Mouse (Mus musculus): ENCODE data around the gene Smtnl2. TPM values are rescaled to one million over a fixed set of nuclear protein-coding genes. Genes with fewer than 3 reads are reported as not detected.
A peak's percentile ranks its signal among the peaks of the same experiment; 100 is the strongest.

The Smtnl2 gene
- polyA plus RNA-seq, 1 experiment from 2014 or later: 8.0 TPM

GRCm38 (mm10) chr11:72395652-72396051 lies 15.9 kb downstream of the Smtnl2 start:
- Histone ChIP-seq H3K9me3 (replicated peaks; ENCODE audit: control insufficient read depth, low read length) (no peaks in the 10 kb centered on the region), H3K4me1 (ENCODE audit: control insufficient read depth, insufficient read depth, low read length) (no peaks in the 10 kb centered on the region), H3K9ac (replicated peaks; ENCODE audit: low read length) (no peak overlapping the region; the same call in 1 of the 2 replicates), H3K36me3 (replicated peaks; ENCODE audit: control insufficient read depth, insufficient read depth, low read depth, low read length) (no peaks in the 10 kb centered on the region), H3K4me3 (ENCODE audit: low read depth, low read length) (no peak overlapping the region), H3K4me2 (ENCODE audit: low read depth, low read length) (no peak overlapping the region), H3K27me3 (ENCODE audit: control insufficient read depth, insufficient read depth, low read length) (no peaks in the 10 kb centered on the region), H3K27ac (replicated peaks; ENCODE audit: low read depth, low read length) (no peak overlapping the region)
- ATAC-seq (replicated peaks; ENCODE audit: insufficient number of reproducible peaks, low FRiP score, low TSS enrichment, low read depth) (no peak), DNase-seq (ENCODE audit: low spot score) (peak; percentile 27)
- 72% methylated on average over 6 of the region's 6 CpGs for WGBS

- H3K27ac ChIP-seq (replicated peaks; ENCODE audit: low read depth, low read length): no peak overlapping the region
- ATAC-seq (replicated peaks; ENCODE audit: insufficient number of reproducible peaks, low FRiP score, low TSS enrichment, low read depth) (no peak), DNase-seq (ENCODE audit: low spot score) (no peak)
- H3K4me2 ChIP-seq (ENCODE audit: low read depth, low read length): no peak overlapping the region
- no peaks in the 10 kb centered on the region for H3K36me3 ChIP-seq (replicated peaks; ENCODE audit: control insufficient read depth, insufficient read depth, low read depth, low read length)
- no peak overlapping the region for H3K9ac ChIP-seq (replicated peaks; ENCODE audit: low read length)
- no peaks in the 10 kb centered on the region for H3K9me3 ChIP-seq (replicated peaks; ENCODE audit: control insufficient read depth, low read length)
- H3K27me3 ChIP-seq (ENCODE audit: control insufficient read depth, insufficient read depth, low read length): no peaks in the 10 kb centered on the region
- no peaks in the 10 kb centered on the region for H3K4me1 ChIP-seq (ENCODE audit: control insufficient read depth, insufficient read depth, low read length)
- 62% methylated on average over 2 of the region's 2 CpGs for WGBS
- H3K4me3 ChIP-seq (ENCODE audit: low read depth, low read length): no peak overlapping the region
These were observed 16.8 kb downstream of the Smtnl2 start for GRCm38 (mm10) chr11:72394694-72395093.

DNA sequence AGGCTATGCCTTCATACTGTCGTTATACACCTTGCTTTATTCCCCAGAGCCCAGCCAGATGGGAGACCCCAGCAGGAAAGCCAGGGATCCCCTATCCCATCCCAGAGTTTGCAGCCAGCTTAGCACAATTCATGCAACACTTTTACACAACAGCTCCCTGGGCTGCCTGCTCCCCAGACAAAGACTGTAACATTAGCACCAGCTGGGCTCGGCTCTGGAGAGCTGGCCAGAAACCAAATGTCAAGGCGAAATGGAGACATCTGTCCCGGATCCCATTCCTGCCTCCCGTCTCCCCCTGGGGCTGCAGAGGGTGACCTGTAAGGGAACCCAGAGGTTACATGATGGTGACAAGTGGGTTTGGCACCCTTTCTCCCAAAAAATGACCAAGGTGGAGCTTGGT lies 17.8 kb downstream of the Smtnl2 start:
- H3K9me3 ChIP-seq (replicated peaks; ENCODE audit: control insufficient read depth, low read length): no peaks in the 10 kb centered on the region
- H3K36me3 ChIP-seq (replicated peaks; ENCODE audit: control insufficient read depth, insufficient read depth, low read depth, low read length): no peaks in the 10 kb centered on the region
- H3K27me3 ChIP-seq (ENCODE audit: control insufficient read depth, insufficient read depth, low read length): no peaks in the 10 kb centered on the region
- H3K4me1 ChIP-seq (ENCODE audit: control insufficient read depth, insufficient read depth, low read length): no peaks in the 10 kb centered on the region
- no peak for ATAC-seq (replicated peaks; ENCODE audit: insufficient number of reproducible peaks, low FRiP score, low TSS enrichment, low read depth)
- no peak overlapping the region for H3K9ac ChIP-seq (replicated peaks; ENCODE audit: low read length)
- WGBS: 59% methylated on average over 5 of the region's 5 CpGs
- no peak overlapping the region for H3K27ac ChIP-seq (replicated peaks; ENCODE audit: low read depth, low read length)
- no peak overlapping the region for H3K4me2 ChIP-seq (ENCODE audit: low read depth, low read length)
- no peak for DNase-seq (ENCODE audit: low spot score)
- H3K4me3 ChIP-seq (ENCODE audit: low read depth, low read length): no peak overlapping the region

GRCm38 (mm10) chr11:72393243-72393642 lies 18.3 kb downstream of the Smtnl2 start:
- H3K4me1 ChIP-seq (ENCODE audit: control insufficient read depth, insufficient read depth, low read length): no peaks in the 10 kb centered on the region
- 83% methylated on average over 3 of the region's 3 CpGs for WGBS
- DNase-seq (ENCODE audit: low spot score) (no peak), ATAC-seq (replicated peaks; ENCODE audit: insufficient number of reproducible peaks, low FRiP score, low TSS enrichment, low read depth) (no peak)
- H3K9ac ChIP-seq (replicated peaks; ENCODE audit: low read length): no peak overlapping the region
- no peak overlapping the region for H3K27ac ChIP-seq (replicated peaks; ENCODE audit: low read depth, low read length)
- no peaks in the 10 kb centered on the region for H3K9me3 ChIP-seq (replicated peaks; ENCODE audit: control insufficient read depth, low read length)
- no peaks in the 10 kb centered on the region for H3K36me3 ChIP-seq (replicated peaks; ENCODE audit: control insufficient read depth, insufficient read depth, low read depth, low read length)
- H3K27me3 ChIP-seq (ENCODE audit: control insufficient read depth, insufficient read depth, low read length): no peaks in the 10 kb centered on the region
- no peak overlapping the region for H3K4me2 ChIP-seq (ENCODE audit: low read depth, low read length)
- H3K4me3 ChIP-seq (ENCODE audit: low read depth, low read length): no peak overlapping the region

- no peaks in the 10 kb centered on the region for H3K27me3 ChIP-seq (ENCODE audit: control insufficient read depth, insufficient read depth, low read length)
- no peaks in the 10 kb centered on the region for H3K36me3 ChIP-seq (replicated peaks; ENCODE audit: control insufficient read depth, insufficient read depth, low read depth, low read length)
- no peak overlapping the region for H3K9ac ChIP-seq (replicated peaks; ENCODE audit: low read length)
- no peaks in the 10 kb centered on the region for H3K9me3 ChIP-seq (replicated peaks; ENCODE audit: control insufficient read depth, low read length)
- no peak overlapping the region for H3K4me3 ChIP-seq (ENCODE audit: low read depth, low read length)
- H3K27ac ChIP-seq (replicated peaks; ENCODE audit: low read depth, low read length): no peak overlapping the region
- no peaks in the 10 kb centered on the region for H3K4me1 ChIP-seq (ENCODE audit: control insufficient read depth, insufficient read depth, low read length)
- DNase-seq (ENCODE audit: low spot score) (no peak), ATAC-seq (replicated peaks; ENCODE audit: insufficient number of reproducible peaks, low FRiP score, low TSS enrichment, low read depth) (no peak)
- H3K4me2 ChIP-seq (ENCODE audit: low read depth, low read length): no peak overlapping the region
- WGBS: 88% methylated on average over 13 of the region's 13 CpGs
These were observed 20.3 kb downstream of the Smtnl2 start for GRCm38 (mm10) chr11:72391181-72391580.

GRCm38 (mm10) chr11:72389407-72390142 lies 21.9 kb downstream of the Smtnl2 start:
- H3K4me3 ChIP-seq (ENCODE audit: low read depth, low read length): no peak overlapping the region
- H3K4me1 ChIP-seq (ENCODE audit: control insufficient read depth, insufficient read depth, low read length): no peaks in the 10 kb centered on the region
- no peaks in the 10 kb centered on the region for H3K36me3 ChIP-seq (replicated peaks; ENCODE audit: control insufficient read depth, insufficient read depth, low read depth, low read length)
- H3K4me2 ChIP-seq (ENCODE audit: low read depth, low read length): no peak overlapping the region
- H3K9me3 ChIP-seq (replicated peaks; ENCODE audit: control insufficient read depth, low read length): no peaks in the 10 kb centered on the region
- no peaks in the 10 kb centered on the region for H3K27me3 ChIP-seq (ENCODE audit: control insufficient read depth, insufficient read depth, low read length)
- 84% methylated on average over 7 of the region's 7 CpGs for WGBS
- ATAC-seq (replicated peaks; ENCODE audit: insufficient number of reproducible peaks, low FRiP score, low TSS enrichment, low read depth): no peak
- no peak overlapping the region for H3K9ac ChIP-seq (replicated peaks; ENCODE audit: low read length)
- H3K27ac ChIP-seq (replicated peaks; ENCODE audit: low read depth, low read length): no peak overlapping the region
- DNase-seq (ENCODE audit: low spot score): no peak

DNA sequence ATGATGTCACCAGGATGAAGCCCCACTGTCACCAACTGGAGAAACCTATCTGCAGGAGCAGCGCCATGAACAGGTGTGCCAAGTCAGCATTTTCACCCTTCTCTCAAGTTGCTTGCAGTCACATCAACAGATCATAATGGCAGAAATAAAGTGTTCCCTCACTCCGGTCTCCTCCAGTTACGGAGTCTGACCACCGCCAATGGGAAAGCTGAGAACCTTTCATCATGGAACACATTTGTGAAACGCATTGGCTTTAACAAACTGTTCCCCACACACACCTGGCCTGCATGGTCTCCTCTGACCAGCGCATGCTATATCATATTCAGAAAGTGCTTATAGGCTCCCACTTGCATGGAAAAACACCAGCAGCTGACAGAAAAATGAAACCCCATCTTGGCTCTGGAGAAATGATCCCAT lies 23.4 kb downstream of the Smtnl2 start:
- Histone ChIP-seq H3K4me3 (ENCODE audit: low read depth, low read length) (no peak overlapping the region), H3K27ac (replicated peaks; ENCODE audit: low read depth, low read length) (no peak overlapping the region), H3K9me3 (replicated peaks; ENCODE audit: control insufficient read depth, low read length) (no peaks in the 10 kb centered on the region), H3K27me3 (ENCODE audit: control insufficient read depth, insufficient read depth, low read length) (no peaks in the 10 kb centered on the region), H3K36me3 (replicated peaks; ENCODE audit: control insufficient read depth, insufficient read depth, low read depth, low read length) (no peaks in the 10 kb centered on the region), H3K9ac (replicated peaks; ENCODE audit: low read length) (no peak overlapping the region), H3K4me1 (ENCODE audit: control insufficient read depth, insufficient read depth, low read length) (no peaks in the 10 kb centered on the region), H3K4me2 (ENCODE audit: low read depth, low read length) (no peak overlapping the region)
- 81% methylated on average over 6 of the region's 6 CpGs for WGBS
- ATAC-seq (replicated peaks; ENCODE audit: insufficient number of reproducible peaks, low FRiP score, low TSS enrichment, low read depth) (no peak; the same call in 1 of the 2 replicates), DNase-seq (ENCODE audit: low spot score) (no peak)

DNA sequence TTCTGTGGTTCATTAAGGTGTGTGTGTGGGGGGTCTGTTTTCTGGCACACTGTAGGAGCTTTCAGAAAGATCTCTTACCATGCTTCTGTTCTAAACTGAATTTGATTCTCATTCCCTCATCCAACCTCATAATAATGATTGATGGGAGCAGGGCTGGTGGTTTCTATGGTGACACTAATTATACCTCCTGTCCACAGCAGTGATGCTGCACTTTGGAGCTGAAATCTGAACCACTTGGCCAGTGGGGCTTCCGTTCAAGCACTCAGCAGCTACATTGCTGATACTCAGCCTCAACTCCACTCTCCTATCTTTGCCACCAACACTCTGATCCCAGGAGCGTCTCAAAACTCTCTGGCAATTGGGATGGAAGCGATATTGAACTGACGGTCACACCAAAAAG lies 32.2 kb downstream of the Smtnl2 start:
- no peak overlapping the region for H3K4me3 ChIP-seq (ENCODE audit: low read depth, low read length)

More for the DNA sequence above, 32.2 kb downstream of the Smtnl2 start:
- ATAC-seq (replicated peaks; ENCODE audit: insufficient number of reproducible peaks, low FRiP score, low TSS enrichment, low read depth) (no peak), DNase-seq (ENCODE audit: low spot score) (peak; percentile 45)
- Histone ChIP-seq H3K27ac (replicated peaks; ENCODE audit: low read depth, low read length) (no peak overlapping the region), H3K4me2 (ENCODE audit: low read depth, low read length) (no peak overlapping the region), H3K9ac (replicated peaks; ENCODE audit: low read length) (no peak overlapping the region), H3K27me3 (ENCODE audit: control insufficient read depth, insufficient read depth, low read length) (no peaks in the 10 kb centered on the region), H3K36me3 (replicated peaks; ENCODE audit: control insufficient read depth, insufficient read depth, low read depth, low read length) (no peaks in the 10 kb centered on the region), H3K9me3 (replicated peaks; ENCODE audit: control insufficient read depth, low read length) (no peaks in the 10 kb centered on the region), H3K4me1 (ENCODE audit: control insufficient read depth, insufficient read depth, low read length) (no peaks in the 10 kb centered on the region)
- WGBS: 66% methylated on average over 4 of the region's 4 CpGs

Measured in embryonic facial prominence, embryonic 11.5 days (tissue).